Mouse (Mus musculus): Measurements from ENCODE around the gene Lrrc71. TPM values are rescaled to one million over a fixed set of nuclear protein-coding genes. Genes with fewer than 3 reads are reported as not detected.

Lrrc71 gene
- 0.12 TPM for polyA plus RNA-seq (2021)

GRCm38 (mm10) chr3:87748431-87748830 is at the start of gene Lrrc71:
Lrrc71 (minus strand) TSS chr3:87748625.
- POLR2A ChIA-PET: interaction anchor here (1.2 kb wide), 1 partner anchor 20 kb away, joined by 3 read pairs; no protein-coding TSS in a partner anchor
- TF ChIP-seq CTCF (IDR thresholded peaks at IDR 0.05): no peak
- no peak for DNase-seq (ENCODE audit: low read depth, low spot score)
- ATAC-seq: no peak
- CTCF ChIA-PET: interaction anchor here (1.1 to 2.9 kb wide), 5 partner anchors 12 to 97 kb away, joined by 3 to 23 read pairs (median 5); no protein-coding TSS in a partner anchor
- peaks cover 8% of the 10 kb centered on the region for H3K27me3 ChIP-seq
- in situ Hi-C loops (cut with MboI; ENCODE audit: low pct_unique_long_range_greater_than_20kb): no loop called here

GRCm38 (mm10) chr3:87796736-87797334 is 48.4 kb upstream of the Lrrc71 start, which contains the start of gene Insrr:
Insrr (plus strand) TSS chr3:87796951.
- in situ Hi-C loops (cut with MboI; ENCODE audit: low pct_unique_long_range_greater_than_20kb): no loop called here
- POLR2A ChIA-PET: no interaction called here
- H3K27me3 ChIP-seq: peaks cover 89% of the 10 kb centered on the region
- CTCF ChIA-PET: interaction anchor here (1.3 to 4.4 kb wide), 5 partner anchors 11 to 64 kb away, joined by 3 to 43 read pairs (median 18); no protein-coding TSS in a partner anchor
- no peak for TF ChIP-seq CTCF (IDR thresholded peaks at IDR 0.05)
- no peak for ATAC-seq
- DNase-seq (ENCODE audit: low read depth, low spot score): no peak

GRCm38 (mm10) chr3:87795336-87796277 is 47.2 kb upstream of the Lrrc71 start:
- in situ Hi-C loops (cut with MboI; ENCODE audit: low pct_unique_long_range_greater_than_20kb): no loop called here
- ATAC-seq: no peak
- CTCF ChIA-PET: interaction anchor here (0.8 to 3.8 kb wide), 15 partner anchors 9 to 65 kb away, joined by 3 to 43 read pairs (median 3); no protein-coding TSS in a partner anchor
- DNase-seq (ENCODE audit: low read depth, low spot score): no peak
- no peak for TF ChIP-seq CTCF (IDR thresholded peaks at IDR 0.05)
- peaks cover 87% of the 10 kb centered on the region for H3K27me3 ChIP-seq
- POLR2A ChIA-PET: interaction anchor here (0.7 to 1.9 kb wide), 4 partner anchors 23 to 148 kb away, joined by 3 to 7 read pairs (median 5); no protein-coding TSS in a partner anchor

- in situ Hi-C loops (cut with MboI; ENCODE audit: low pct_unique_long_range_greater_than_20kb): no loop called here
- ChIA-PET POLR2A (interaction anchor here (0.8 to 1.9 kb wide), 3 partner anchors 19 to 24 kb away, joined by 3 to 7 read pairs (median 6); no protein-coding TSS in a partner anchor), CTCF (interaction anchor here (1.0 to 3.8 kb wide), 10 partner anchors 10 to 66 kb away, joined by 3 to 43 read pairs (median 8); no protein-coding TSS in a partner anchor)
- TF ChIP-seq CTCF (IDR thresholded peaks at IDR 0.05): no peak
- peaks cover 88% of the 10 kb centered on the region for H3K27me3 ChIP-seq
- DNase-seq (ENCODE audit: low read depth, low spot score) (no peak), ATAC-seq (no peak)
Observed at GRCm38 (mm10) chr3:87794922-87795325, 46.5 kb upstream of the Lrrc71 start, which contains the start of gene Ntrk1. Ntrk1 (minus strand) TSS chr3:87795162.

GRCm38 (mm10) chr3:87789768-87790167 is 41.3 kb upstream of the Lrrc71 start:
- CTCF ChIA-PET: interaction anchor here (1.0 to 1.4 kb wide), 2 partner anchors 57 to 65 kb away, joined by 3 to 4 read pairs; partner anchors contain the start of gene Sh2d2a
- no peak for DNase-seq (ENCODE audit: low read depth, low spot score)
- in situ Hi-C loops (cut with MboI; ENCODE audit: low pct_unique_long_range_greater_than_20kb): loop anchor here (10.0 kb wide), 1 partner anchor 145 kb away; the partner anchor contains the start of genes Isg20l2 and Rrnad1
- no peak for TF ChIP-seq CTCF (IDR thresholded peaks at IDR 0.05)
- POLR2A ChIA-PET: no interaction called here
- no peak for ATAC-seq
- H3K27me3 ChIP-seq: peaks cover 94% of the 10 kb centered on the region

DNA sequence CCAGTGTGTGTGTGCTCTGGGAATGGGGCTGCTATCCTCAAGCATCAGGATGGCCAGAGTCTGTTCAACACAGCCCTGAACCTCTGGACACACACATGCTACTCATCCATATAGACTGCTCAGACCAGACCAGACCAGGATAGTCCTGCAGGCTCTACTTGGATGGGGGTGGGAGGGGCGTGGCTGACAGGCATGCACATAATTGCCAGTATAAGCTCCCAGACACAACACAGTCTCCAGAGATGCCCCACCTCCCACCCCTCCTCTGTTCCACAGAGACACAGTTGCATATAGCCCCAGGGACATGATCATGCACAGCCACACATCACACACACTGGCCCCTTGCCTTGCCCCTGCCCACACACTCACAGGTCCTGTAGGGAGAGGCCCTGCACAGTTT is 40.8 kb upstream of the Lrrc71 start:
- no peak for ATAC-seq
- peaks cover 94% of the 10 kb centered on the region for H3K27me3 ChIP-seq
- no peak for DNase-seq (ENCODE audit: low read depth, low spot score)
- no peak for TF ChIP-seq CTCF (IDR thresholded peaks at IDR 0.05)
- ChIA-PET CTCF (interaction anchor here (1.0 to 1.4 kb wide), 2 partner anchors 57 to 66 kb away, joined by 3 to 4 read pairs; partner anchors contain the start of gene Sh2d2a), POLR2A (no interaction called here)
- in situ Hi-C loops (cut with MboI; ENCODE audit: low pct_unique_long_range_greater_than_20kb): loop anchor here (10.0 kb wide), 1 partner anchor 146 kb away; the partner anchor contains the start of genes Isg20l2 and Rrnad1

- no peak for TF ChIP-seq CTCF (IDR thresholded peaks at IDR 0.05)
- ChIA-PET POLR2A (no interaction called here), CTCF (interaction anchor here (0.9 to 3.9 kb wide), 6 partner anchors 9 to 24 kb away, joined by 3 to 29 read pairs (median 4); partner anchors contain the start of gene Ntrk1)
- ATAC-seq (no peak), DNase-seq (ENCODE audit: low read depth, low spot score) (no peak)
- in situ Hi-C loops (cut with MboI; ENCODE audit: low pct_unique_long_range_greater_than_20kb): loop anchor here (10.0 kb wide), 1 partner anchor 149 kb away; the partner anchor contains the start of genes Isg20l2 and Rrnad1
- peaks cover 91% of the 10 kb centered on the region for H3K27me3 ChIP-seq
Observed at GRCm38 (mm10) chr3:87785626-87786214, 37.3 kb upstream of the Lrrc71 start.

DNA sequence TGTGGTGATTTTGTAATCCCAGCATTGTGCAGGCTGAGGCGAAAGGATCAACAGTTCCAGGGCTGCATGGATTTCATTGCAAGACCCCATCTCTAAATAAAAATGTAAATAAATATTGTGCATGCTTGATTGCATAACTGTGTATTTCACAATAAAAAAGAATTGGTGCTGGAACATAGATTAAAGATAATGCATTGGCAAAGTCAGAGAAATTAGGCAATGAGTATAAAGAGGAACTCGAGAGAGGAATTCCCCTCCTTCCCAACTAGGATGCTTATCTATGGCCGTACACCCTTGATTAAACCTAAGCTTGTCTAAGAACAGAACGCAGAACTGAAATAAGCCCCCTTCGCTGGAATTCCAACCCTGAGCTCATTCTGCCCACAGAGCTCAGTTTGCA is 36.7 kb upstream of the Lrrc71 start:
- ATAC-seq (no peak), DNase-seq (ENCODE audit: low read depth, low spot score) (no peak)
- H3K27me3 ChIP-seq: peaks cover 91% of the 10 kb centered on the region
- ChIA-PET POLR2A (no interaction called here), CTCF (interaction anchor here (0.8 to 3.9 kb wide), 5 partner anchors 9 to 53 kb away, joined by 3 to 29 read pairs (median 4); partner anchors contain the start of gene Ntrk1)
- in situ Hi-C loops (cut with MboI; ENCODE audit: low pct_unique_long_range_greater_than_20kb): loop anchor here (10.0 kb wide), 1 partner anchor 150 kb away; the partner anchor contains the start of genes Isg20l2 and Rrnad1
- TF ChIP-seq CTCF (IDR thresholded peaks at IDR 0.05): no peak

GRCm38 (mm10) chr3:87783282-87784023 is 35.0 kb upstream of the Lrrc71 start:
- in situ Hi-C loops (cut with MboI; ENCODE audit: low pct_unique_long_range_greater_than_20kb): loop anchor here (10.0 kb wide), 1 partner anchor 151 kb away; the partner anchor contains the start of genes Isg20l2 and Rrnad1
- DNase-seq (ENCODE audit: low read depth, low spot score) (no peak), ATAC-seq (no peak)
- peaks cover 90% of the 10 kb centered on the region for H3K27me3 ChIP-seq
- ChIA-PET POLR2A (no interaction called here), CTCF (no interaction called here)
- TF ChIP-seq CTCF (IDR thresholded peaks at IDR 0.05): no peak
